Mouse (Mus musculus) cortical plate, adult 2 months (tissue): ENCODE results near the gene Mnd1.

Experiments
- CTCF ChIP-seq: fragments of 200-500 bp; IDR thresholded peaks from 2 replicates; pipeline ENCODE4 v1.5.1; 2011; ENCODE audit warnings: mild to moderate bottlenecking, control low read depth, low read length; ENCODE audit not compliant: insufficient read depth; ENCODE audit errors: extremely low read depth
- POLR2A ChIP-seq: fragments of 200-500 bp; IDR thresholded peaks from 2 replicates; pipeline ENCODE4 v1.6.1; 2011; ENCODE audit warnings: mild to moderate bottlenecking, low read length, control low read depth; ENCODE audit not compliant: insufficient read depth; ENCODE audit errors: extremely low read depth

DNA sequence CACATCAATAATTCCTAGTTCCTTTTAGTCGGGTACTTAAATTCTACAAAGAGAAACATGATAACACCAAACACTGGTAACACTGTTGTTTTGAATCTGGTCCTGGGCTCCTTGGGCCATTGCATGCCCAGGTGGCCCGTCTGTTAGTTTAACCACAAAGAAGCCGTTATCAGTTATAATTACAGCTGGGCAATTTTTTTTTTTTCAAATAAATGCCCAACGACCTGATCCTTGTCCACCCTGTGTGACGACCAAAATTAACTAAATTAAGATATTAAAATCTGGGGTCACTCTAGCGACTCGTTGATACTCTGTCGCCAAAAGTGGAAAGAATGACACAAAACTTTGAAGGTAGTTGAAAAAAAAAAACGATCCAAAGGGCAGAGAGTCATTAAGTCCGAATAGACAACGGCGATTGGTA, 855 bp downstream of the Mnd1 start:
- TF ChIP-seq CTCF (no peak), POLR2A (no peak)
